Mouse (Mus musculus) right cerebral cortex, postnatal 10 days (tissue): ENCODE measurements around the gene Rpl36-ps4.
"Not testable (repeated sequence)": the region's sequence is repeated elsewhere in the genome, so short reads cannot be mapped to it uniquely, and the experiment has no call there.

ENCODE experiments used
- DNase-seq, 2 experiments: peaks; one replicate each; pipeline ENCODE4 v3.0.0; 2021; ENCODE audit warnings: low spot score in 2 of 2

Gene Rpl36-ps4

GRCm38 (mm10) chr17:87936156-87936555 is 15.4 kb downstream of the Rpl36-ps4 start:
- DNase-seq = no peak

DNA sequence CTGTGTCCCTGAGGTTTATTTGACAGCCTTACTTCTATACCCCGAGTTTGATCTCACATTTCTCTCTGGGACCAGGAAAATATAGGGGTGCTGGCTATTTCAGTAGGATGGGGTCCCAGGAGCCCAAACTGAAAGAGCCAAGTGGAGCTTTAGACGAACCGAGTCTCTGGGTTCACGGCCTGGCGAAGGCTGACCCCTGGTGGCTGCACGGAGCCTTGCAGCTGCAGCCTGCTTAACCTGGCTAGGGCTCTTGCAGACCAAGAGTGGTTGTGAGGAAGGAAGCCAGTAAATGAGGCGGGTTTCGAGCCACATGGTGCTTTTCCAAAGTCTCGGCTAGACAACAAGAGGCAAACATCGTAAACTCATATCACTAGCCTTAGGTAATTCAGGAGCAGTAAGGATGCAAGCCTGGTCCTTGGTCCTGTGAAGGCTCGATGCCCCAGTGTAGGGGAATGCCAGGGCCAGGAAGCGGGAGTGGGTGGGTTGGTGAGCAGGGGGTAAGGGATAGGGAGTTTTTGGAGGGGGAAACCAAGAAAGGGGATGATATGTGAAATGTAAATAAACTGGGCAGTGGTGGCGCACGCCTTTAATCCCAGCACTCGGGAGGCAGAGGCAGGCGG is 28.3 kb downstream of the Rpl36-ps4 start:
- DNase-seq = peak; percentile 80 to 88

DNA sequence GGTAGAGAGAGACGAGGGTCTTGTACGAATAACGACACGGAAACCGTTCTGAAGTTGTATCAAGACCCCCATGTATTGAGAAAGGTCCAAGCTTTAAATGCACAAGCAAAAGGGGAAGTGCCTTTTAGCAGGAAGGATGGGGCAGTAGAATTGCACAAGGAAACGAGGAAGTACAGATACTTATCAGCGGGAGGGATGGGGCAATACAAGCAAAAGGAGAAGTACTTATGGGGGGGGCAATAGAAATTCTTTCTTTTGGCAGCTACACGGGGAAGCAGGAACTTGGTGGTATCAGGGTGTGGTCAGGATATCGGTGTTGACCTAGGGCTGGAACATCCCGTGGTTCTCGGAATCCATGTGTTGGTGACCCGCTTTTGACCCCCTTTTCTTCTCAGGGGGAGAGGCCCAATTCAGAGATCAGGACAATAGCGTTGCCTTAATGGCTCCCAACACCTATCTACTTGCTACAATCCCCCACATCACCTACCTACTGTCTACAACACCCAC is 33.9 kb downstream of the Rpl36-ps4 start:
- DNase-seq = not testable (repeated sequence)

DNA sequence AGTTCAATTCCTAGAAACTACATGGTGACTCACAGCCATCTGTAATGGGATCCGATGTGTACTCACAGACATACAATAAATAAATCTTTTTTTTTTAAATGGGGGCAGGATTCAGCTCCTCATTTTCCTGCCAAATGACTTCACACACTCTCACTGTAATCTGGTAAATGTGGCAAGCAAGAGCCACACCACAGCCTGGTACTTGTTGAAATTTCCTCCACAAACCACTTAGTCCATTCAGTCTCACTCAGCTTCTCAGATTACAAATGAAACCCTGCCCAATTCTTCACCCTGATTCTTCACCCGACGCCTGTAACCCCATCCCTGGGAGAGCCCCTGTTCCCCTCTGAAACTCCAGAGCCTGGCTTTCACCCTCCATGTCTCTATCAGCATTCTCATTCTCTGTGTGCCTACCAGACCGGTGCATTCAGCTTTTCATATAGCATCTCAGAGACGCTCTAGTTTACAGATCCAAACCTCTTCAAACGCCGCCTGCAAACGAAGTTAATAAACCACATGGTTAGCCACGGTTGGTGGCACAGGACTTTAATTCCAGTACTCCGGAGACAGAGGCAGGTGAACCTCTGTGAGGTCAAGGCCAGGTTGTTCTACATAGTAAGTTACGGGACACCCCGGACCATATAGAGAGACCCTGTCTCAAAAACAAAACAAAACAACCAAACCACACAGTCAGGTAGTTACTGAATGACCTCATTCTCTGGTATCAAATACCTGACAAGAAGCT is 36.5 kb downstream of the Rpl36-ps4 start:
- DNase-seq = no peak

DNA sequence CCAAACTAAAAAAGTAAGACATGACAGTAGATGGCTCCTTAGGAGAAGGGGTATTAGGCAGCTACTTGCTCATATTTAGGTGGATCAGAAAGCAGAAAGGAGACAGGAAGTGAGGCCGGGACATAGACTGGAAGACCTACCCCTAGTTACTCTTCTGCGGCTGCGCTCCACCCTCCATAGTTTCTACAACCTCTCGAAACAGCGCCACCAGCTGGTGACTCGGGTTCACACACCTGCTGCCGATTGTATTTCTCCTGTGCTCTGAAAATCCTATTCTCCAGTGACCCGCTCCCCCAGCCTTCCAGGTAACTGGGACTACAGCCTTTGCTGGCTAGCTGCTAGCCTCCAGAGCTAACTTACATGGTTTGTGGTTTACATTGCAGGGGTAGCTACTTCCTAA is 37.5 kb downstream of the Rpl36-ps4 start:
- no peak for DNase-seq

DNA sequence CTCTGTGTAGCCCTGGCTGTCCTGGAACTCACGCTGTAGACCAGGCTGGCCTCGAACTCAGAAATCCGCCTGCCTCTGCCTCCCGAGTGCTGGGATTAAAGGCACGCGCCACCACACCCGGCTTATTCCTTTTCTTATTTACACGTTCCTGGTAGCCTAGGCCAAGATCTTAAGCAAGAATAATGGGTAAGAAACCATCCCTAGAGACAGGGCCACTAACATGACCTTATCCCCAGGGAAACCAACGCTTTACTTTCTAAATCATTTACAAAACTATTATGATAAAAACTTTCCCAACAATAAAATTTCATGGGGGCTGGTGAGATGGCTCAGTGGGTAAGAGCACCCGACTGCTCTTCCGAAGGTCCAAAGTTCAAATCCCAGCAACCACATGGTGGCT is 38.6 kb downstream of the Rpl36-ps4 start:
- not testable (repeated sequence) for DNase-seq

- not testable (repeated sequence) for DNase-seq
Observed at GRCm38 (mm10) chr17:87959931-87960330, 39.2 kb downstream of the Rpl36-ps4 start.

DNA sequence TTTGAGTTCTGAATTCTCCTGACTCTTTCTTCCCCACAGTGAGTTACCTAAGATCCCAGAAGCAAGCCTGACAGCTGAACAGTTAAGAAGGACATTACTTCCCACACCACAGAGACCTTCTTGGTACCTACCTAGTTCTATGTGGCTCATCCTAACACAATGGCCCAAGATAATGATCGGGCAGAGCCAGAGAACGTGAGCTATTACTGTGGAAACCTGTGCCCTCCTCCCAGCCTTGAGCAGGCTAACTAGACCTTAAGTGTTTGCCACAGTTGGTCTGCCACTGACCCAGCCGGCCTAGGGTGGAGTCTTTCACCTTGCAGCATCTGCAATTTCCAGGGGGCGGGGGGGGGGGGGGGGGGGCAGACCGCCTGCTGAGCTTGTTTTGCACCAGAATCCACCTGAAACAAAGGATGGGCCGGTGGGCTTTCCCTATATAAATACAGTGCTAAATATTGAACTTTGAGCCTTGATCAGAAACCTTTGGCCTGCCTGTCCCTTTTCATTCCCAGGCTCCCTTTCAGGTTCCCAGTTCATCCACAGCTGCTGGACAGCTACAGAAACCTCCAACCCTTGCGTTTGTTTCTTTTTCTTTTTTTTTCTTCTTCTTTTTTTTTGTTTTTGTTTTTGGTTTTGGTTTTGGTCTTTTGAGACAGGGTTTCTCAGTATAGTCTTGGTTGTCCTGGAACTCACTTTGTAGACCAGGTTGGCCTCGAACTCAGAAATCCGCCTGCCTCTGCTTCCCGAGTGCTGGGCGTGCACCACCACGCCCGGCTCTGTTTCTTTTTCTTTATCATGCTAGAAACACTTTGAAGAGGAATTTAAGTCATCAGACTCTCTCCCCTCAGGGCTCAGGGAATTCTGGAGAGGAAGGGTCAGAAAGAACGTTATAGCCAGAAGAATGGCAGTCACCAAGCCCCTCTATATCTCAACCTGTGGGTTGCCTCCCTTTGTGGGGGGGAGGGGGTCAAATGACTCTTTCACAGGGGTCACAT is 42.6 kb downstream of the Rpl36-ps4 start:
- no peak for DNase-seq

- DNase-seq = not testable (repeated sequence)
Observed at GRCm38 (mm10) chr17:87968483-87968926, 47.7 kb downstream of the Rpl36-ps4 start.
